Mouse (Mus musculus): ENCODE measurements at regions not wholly inside any gene's neighbourhood (a gene's known extent, or its start where the extent isn't known, plus 50 kb on each side); places are given as distances from the start of the nearest gene placed in this dataset.
"Not testable (repeated sequence)": the region's sequence is repeated elsewhere in the genome, so short reads cannot be mapped to it uniquely, and the experiment has no call there.

DNA sequence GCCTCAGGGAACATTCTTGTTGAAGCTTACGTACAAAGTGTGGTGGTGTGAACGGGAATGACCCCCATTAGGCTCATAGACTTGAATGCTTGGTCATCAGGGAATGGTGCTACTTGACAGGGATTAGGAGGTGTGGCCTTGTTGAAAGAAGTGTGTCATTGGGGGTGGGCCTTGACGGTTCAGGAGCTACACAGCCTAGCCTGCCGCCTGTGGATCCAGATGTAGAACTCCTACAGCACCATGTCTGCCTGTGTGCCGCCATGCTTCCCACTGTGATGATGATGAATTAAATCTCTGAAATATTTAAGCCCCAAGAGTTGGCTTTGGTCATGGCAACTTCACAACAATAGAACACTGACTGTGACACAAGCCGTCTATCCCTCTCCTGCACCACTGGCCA, 163.6 kb downstream of the Ankrd50 start:
- DNase-seq (ENCODE audit: low read depth): no peak

DNA sequence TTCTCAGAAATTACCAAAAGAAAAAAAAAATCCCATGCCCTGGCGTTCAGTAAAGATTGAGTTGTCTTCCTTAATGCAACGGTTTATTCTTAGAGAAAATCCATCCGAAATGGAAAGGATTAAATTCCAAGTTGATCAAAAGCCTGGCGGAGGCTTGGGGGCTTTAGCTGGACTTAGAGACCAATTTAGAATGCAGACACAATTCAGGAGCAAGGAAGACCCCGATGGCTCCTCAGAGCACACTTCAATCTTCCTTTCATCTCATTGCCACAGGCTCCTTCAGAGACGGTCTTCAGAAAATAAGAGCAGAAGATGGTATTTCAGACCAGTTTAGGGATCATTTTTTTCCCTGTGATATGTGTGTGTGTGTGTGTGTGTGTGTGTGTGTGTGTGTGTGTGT, 171.8 kb downstream of the Ankrd50 start:
- no peak for DNase-seq (ENCODE audit: low read depth)

DNA sequence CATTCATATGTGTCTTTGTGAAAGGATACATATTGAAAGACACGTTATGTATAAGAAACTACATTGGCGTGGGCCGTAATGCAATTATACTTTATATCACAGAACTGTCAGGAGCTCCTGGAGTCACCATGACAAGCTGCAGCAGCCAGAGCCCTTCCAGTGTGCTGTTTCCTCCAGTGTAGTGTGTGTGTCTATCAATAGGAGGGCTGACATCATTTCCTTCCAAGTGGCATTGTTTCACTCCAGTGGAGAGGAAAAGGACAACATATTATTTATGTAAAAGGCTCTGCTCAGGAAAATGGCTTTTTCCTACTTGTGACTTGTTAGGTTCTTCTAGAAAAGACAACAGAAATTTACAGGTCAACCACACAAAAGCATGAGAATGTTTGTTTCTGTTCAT, 172.5 kb downstream of the Ankrd50 start:
- no peak for DNase-seq (ENCODE audit: low read depth)

DNA sequence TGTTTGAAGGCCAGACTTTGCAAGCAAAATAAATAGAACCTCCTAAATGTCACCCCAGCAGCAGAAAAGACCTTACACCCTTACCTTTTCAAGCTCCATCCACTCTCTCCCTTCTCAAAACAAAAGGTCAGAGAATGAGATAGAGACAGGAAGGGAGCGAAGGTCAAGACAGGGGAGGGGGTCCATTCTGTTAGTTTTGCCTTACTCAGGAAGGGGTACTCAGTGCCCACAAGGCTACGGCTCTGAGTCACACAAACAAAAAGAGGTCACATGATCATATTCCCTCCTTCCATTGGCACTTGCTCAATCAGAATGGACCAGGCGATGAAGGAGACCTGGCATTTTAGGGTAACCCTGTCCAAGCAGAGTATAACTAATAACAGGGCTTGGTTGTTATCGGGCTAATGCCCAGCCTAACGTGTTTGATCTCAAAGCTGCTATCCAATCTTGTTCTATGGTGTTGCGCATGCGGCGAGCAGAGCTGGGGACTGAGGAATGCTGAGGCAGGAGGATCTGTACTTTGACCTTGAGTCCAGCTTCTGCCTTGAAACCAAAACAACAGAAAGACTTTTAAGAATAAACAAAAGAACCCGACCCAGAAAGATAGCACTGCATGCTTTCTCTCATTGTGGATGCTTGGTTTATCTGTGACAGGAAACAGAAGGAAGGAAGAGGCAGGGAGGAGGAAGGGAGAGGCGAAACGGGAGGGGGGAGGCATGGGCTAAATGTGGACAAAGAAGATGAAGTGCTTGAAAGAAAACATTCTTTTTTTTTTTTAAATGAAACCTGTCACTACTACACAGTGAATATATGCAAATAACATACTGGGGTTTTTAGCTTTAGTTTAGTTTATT, 184.5 kb downstream of the Ankrd50 start:
- DNase-seq (ENCODE audit: low read depth): no peak

DNA sequence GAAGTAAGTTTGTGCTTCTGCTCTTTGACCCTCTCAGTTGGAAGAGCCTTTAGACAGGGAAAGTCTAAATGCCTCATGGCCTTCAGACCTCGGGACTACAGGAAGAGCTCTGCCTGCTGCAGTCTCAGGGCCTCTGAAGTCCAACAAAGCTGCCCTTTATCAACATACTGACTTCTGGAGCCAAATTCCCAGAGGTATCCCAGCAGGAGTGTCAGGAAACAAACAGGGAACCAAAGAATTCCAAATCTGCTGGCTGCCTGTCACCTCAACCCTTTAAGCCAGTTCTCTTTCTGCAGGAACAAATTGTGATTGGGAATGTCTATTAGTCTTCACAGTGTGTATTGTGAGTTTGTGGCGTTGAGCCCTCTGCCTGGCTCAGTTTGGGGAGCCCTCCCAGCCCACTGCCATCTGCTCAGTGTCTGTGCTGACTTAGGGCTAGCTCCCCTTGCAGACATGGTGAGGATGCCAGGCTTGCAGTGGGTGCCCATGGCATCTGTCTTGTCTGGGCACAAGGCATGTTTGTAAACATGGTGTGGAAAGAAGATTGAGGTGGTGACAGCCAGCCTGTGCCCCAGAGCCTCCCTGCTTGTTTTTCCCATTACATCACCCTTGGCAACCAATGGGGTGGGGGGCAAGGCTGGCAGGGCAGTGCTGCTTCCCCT, 185.3 kb downstream of the Ankrd50 start:
- DNase-seq (ENCODE audit: low read depth): no peak

DNA sequence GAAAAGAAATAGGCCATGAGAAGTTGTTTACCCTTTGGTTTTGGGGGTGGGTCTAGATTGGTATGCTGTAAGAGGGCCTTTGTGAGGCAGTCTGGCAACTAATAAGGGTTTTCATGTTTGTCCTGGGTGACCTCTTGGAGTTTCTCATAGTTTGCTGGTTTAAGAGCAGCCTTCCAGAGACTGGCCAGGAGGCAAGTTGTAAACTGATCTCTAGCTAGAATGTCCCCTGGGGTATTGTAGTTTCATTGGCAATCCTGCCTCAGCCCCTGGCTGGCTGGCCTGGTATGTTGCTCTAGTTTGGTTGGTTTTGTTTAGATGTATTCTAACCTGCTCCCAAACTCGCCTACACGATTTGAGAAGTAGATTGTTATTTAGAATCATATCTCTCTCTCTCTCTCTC, 187.1 kb downstream of the Ankrd50 start:
- DNase-seq (ENCODE audit: low read depth): no peak

DNA sequence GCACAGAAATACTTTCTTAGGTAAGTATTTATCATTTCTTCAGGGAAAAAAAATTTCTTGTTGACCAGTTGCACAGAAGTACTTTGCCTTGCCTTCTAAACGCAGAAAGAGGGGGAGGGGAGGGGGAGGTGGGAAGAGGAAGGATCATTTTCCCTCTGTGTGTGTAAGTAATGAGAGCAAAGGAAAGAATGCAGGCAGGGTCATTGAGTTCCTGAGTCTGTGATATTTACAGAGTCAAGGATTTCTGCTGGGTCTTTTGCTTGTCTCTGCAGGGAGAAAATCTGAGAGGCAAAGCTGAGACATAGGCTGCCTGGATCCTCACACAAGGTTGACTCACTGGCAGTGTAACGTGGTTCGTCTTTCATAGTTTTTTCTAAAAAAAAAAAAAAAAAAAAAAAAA, 195.6 kb downstream of the Ankrd50 start:
- DNase-seq (ENCODE audit: low read depth): no peak

DNA sequence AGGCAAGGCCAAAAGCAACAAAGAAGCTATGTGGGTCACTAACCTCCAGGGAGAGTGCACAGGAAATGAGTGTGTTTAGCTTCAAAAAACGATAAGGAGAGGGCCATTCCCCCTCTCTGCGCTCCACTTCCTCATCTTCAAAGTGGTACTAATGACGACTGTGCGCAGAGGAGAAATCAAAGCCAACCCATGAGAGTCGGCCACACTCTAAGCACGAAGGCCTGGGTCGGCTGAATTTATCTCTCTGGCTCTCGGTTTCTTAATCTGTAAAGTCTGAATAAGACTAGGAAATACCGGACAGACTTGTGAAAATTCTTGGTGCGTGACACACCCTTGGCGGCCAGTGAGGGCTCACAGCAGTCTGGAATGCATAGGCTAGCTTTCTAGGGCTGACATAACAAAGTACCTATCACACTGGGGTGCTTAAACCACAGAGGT, 200.9 kb downstream of the Ankrd50 start:
- DNase-seq (ENCODE audit: low read depth): no peak

DNA sequence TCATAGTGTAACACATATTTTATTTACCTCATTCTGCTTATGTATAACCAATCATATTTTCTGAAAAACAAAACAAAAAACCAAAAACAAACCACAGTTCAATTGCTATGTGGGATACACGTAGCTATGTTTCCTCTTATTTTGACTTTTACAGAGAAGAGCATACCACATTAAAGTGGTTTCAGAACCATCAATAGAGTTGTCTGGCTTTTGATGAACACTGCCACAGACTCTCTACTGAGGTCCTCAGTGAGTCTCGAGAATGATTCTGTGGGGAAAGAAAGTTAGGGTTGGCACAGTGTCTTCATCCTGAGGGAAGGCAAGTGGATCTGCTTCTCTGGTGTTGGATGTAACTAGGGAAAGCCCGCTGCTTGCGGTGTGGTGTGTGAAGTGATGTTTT, 201.8 kb downstream of the Ankrd50 start:
- no peak for DNase-seq (ENCODE audit: low read depth)

DNA sequence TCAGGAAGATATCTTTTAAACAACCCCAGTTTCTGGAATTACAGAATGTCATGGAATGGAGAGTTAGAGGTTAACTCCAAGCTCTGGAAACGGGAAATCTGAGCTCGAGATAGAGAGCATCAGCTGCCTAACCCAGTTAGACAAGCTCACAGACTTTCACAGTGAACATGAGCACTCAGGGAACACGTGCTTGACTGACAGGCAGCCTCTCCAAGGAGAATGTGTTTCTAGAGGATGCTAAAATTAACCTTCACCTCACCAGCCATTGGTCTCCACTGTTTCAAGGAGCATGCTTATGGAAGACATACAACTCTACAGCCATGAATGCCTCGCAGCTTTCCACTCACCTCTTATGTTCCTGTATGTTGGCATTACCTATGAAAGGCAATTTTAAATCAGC, 203.0 kb downstream of the Ankrd50 start:
- DNase-seq (ENCODE audit: low read depth): no peak

DNA sequence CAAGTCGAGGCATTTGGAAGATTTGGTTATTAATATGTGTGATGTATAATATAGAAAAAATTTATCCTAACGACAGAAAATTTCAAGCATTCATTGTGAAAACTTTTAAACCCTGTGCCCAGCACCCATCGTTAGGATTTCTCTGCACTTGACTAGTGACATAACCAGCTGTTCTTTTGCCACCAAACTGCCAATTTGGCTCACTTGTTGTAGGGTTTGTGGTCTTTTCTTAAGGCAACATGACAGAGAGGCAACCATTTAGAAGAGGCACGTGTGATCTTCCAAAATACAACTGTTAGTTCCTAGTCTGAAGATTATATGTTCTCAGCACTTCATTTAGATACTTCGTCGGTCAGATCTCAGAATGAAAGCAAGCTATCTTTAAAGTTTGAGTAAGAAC, 203.8 kb downstream of the Ankrd50 start:
- no peak for DNase-seq (ENCODE audit: low read depth)

DNA sequence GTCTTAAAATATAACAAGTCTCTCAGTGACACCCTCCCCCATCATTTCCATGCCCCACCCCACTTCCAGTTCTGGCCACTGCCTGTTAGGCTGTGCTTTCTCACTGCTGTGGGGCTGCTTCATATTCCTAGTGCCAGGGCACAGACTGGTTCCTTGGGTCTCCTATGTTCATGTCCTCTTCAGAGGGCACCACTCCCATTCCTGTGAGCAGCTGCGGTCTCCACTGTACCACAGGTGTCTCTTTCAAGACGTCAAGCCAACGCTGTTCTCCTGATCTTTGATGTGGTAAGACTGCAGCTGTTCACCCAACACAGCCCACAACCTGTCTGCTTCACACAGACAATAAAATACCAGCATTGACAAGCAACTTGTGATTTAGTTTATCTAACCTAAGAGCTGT, 204.5 kb downstream of the Ankrd50 start:
- no peak for DNase-seq (ENCODE audit: low read depth)

DNA sequence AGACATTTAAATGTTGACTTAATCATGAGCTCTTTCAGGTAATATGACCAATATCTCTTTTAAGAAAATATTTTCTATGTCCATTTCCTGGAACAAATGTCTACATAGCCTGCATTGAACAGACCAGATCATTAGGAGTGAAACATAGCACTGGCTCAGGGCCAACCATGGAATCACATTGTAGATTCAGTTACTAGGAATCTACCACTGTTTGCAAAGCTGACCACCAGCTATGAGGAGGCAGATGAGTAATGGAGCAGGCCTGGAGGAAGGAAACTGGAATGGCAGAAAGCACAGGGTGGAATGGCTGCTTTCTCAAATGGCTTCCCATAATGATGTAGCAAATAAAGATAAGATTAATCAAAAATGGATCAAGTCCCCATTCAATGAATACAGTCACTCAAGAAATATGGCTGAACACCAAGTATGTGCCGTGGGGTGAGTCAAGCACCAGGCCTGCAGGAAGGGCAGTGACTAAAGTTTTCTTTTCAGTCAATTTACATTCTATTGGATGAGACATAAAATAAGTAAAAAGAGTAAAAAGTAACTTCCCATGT, 207.6 kb downstream of the Ankrd50 start:
- DNase-seq (ENCODE audit: low read depth): no peak

DNA sequence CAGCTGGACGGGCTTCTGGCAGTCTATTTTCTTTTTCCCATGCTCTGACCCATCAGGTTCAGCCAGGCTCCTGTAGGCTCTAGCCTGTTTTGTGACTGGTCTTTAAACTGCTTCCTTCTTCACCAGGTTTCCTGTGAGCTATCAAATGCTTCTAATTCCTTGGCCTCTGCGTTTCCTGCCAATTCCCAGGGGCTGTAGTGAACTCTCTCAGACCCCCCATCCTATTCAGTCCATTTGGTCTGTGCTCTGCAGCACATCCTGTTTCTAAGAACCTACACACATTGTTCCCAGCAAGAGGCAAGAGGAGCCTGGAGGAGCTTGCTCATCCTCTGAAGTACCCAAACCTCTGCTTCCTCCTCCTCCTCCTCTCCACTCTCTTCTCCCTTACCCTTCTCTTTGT, 209.3 kb downstream of the Ankrd50 start:
- DNase-seq (ENCODE audit: low read depth): no peak

DNA sequence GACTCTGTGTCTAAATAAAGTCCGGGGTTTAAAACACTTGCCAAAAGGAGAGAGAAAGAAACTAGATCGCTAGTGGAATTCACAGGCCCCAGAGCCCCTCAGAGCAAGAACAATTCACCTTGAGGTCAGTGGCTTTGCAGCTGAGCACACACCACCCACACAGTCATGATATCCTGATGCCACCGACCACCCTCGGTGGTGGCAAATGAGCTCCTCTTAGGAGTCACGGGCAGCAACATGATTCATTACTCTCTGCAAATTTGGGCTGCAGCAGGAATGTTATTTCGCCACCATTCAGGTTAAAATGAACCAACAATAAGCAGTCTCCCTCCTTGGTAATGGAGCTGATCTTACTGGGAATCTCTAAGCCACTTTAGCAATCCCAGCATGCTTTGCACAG, 213.9 kb downstream of the Ankrd50 start:
- no peak for DNase-seq (ENCODE audit: low read depth)

DNA sequence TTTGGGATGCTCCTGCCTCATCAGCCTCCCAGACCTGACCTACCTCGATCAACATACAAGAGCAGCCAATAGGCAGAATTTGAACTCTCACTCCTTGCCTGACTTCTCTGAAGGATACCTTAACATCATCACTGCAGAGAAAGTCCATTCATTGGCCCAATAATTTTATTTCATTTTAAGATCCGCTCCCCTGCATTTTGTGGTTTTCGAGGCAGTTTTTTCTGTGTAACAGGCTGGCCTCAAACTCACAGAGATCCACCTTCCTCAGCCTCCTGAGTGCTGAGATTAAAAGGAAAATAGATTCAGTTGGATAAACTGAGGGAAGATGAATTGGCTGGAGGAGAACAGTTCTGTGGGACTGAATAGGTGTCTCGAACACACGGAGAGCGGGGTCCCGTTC, 216.4 kb downstream of the Ankrd50 start:
- DNase-seq (ENCODE audit: low read depth): no peak

DNA sequence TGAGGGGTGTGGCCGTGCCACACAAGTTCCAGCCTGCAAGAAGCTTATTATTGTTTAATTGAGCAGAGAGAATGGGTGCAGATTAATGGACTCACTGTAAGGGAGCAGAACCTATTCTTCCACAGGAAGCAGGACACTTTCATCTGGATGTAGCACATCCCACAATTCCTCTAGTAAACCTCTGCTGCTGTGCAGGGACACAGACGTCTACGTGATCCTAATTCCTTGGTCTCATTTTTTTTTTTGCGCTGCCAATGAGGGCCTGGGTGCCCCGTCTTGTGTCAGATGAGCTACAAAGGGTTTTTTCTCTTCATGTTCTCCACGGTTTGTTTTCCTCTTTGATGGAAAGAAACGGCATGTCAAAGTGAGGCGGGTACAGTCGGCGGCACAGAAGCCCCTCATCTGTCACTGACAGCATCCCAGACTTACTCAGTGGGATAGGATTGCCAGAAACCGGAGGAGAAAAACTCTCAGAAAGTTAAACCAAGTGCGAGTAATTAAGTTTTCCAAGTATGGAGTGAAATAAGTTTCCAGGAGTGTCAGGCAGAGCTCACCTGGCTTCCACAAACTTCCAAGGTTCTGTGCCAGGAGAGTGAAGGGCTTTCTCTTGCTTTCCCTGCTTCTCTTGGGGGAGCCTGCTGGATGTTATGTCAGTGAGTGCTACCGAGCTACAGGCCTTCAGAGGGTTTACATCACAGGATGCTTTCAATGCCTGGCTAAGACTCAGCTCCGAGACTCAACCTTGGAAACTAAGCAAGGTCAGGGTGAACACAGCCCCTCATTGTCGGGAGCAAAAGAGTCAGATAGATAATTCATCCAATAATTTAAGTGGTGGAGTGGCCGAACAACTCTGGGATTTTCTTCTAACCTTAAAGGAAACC, 221.1 kb downstream of the Ankrd50 start:
- DNase-seq (ENCODE audit: low read depth): no peak

DNA sequence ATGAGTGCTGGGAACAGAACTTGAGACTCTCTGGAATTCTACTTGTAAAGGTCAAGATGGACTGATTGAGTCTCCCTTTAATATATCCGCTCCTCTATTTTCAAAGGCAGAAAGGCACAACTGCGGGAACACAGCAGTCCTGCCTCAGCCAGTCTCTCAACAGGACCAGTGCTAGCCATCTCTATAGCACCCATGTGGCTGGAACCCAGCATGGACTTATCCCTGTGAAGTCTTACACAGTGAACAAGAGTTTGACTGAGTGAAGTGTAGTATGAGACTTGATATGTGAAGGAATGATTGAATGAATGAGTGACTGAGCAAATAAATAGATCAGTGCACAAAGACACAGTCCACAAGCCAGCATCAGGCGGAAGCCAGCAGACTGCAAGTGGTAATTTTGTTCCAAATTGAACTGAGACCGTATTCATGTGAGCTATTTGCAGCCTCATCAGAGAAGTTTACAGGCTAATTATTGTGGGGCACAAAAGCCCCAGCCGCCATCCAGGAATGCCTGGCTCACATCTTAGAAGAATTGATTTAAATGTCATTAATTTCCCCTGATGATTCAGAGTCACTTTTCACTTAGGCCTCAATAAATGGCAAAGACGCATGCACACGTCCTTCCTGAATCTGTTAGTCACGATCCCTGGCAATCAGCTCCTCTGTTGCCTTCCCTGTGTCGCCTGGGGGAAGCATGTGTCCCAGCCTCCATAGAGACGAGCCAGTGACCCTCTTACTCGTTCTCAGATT, 223.1 kb downstream of the Ankrd50 start:
- DNase-seq (ENCODE audit: low read depth): no peak

DNA sequence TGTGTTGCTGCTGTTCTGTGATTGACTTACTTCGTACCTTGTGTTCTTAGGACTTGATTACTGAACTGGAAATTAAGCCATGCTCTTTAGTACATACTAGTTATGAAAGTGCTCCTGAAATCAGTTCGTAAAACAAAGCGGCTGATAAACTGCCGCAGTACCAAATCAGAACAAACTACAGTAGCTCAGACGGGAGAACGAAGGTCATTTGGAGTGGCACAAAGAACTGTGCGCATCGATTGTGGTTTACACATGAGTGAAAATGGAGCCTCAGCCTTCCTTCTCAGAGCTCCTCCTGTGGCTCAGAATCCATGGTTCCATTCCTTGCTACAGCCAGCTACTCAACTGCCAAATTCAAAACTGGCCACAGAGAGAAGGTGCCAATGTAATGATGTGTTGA, 225.4 kb downstream of the Ankrd50 start:
- not testable (repeated sequence) for DNase-seq (ENCODE audit: low read depth)

DNA sequence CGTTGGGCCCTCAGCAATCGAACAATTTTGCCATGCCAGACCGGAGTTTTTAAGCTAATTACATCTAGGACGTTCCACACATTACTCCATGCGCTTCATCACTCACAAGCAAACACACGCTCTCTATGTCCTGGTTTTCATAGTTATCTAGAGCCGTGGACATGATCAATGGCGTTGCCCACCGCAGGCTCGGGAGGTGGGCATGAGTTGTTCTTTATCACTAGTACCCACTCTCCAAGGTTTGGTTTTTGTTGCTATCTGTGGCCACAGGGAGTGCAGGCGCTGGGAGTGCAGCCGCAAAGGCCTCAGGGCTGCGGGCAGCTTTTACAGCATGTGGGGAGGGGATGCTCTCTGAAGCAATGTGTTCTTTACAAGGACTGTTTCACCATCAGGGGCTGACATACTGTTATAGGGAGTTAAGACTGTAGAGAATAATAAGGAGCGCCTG, 226.8 kb downstream of the Ankrd50 start:
- DNase-seq (ENCODE audit: low read depth): no peak

DNA sequence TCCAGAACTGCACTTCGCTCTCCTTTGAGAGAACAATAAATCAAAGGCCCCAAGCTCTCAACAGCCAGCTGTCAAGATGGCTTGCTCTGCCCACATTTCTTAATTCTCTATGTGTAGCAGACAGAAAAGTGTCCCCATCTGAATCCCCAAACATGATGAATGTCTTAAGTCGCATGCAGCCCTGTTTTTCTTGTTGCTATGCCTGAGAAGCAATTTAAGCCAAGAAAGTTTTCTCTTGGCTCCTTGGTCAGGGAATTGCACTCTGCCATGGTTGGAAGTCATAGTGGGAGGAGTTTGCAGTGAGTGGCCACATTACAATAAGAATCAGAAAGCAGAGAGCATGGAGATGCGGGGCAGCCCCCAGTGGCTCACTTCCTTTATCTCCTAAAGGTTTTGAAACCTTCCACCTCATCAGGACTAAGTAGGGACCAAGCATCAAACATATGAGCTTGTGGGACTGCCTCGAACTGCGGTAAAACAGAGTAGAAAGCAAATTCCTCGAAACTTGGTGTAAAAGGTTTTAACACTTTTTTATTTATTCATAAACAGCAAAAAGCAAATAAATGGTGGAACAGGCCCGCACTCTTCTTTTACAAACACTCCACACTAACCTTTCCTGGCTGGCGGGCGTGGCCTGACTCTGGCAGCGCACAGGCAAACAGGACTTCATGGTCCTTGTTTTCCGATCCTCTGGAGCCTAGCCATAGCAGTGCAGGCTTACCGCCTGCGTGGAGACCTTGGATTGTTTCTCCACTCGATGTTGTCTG, 227.4 kb downstream of the Ankrd50 start:
- no peak for DNase-seq (ENCODE audit: low read depth)

All from gonadal fat pad, adult 2 months (tissue).